Mouse (Mus musculus): ENCODE data around the gene Col6a3. TPM values are rescaled to one million over a fixed set of nuclear protein-coding genes. Genes with fewer than 3 reads are reported as not detected.

Col6a3 gene
- polyA plus RNA-seq, 1 experiment = 19.2 TPM

DNA sequence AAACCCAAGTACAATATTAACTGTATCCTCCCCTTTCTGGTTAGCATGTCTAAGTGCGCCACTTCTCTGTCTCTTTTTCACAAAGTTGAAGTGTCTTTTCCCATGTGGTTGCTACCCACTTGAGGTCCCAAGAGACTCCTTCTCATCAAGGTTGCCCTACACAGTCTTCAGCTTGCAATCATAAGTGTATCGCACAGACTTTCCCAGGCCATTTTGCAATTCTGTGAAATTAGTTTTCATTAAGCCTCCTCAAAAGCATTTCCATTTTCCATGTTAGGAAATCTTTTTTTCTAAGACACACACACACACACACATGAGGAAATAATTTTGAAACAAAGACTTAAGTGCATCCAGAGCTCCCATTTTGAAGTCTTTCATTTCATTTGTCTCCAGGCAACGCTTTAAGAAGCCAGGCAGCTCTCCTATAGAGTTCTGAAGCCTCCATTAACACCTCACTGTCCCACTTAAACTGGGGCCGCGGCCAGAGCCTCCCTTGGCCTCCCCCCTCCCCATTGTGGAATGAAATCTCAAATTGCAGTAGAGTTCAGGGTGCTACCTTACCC, 7.5 kb downstream of the Col6a3 start:
- 53% methylated on average over 5 of the region's 5 CpGs for WGBS
- Histone ChIP-seq H3K27ac (ENCODE audit: insufficient read depth, low read depth, low read length) (no peak overlapping the region), H3K27me3 (ENCODE audit: control insufficient read depth, insufficient read depth, low read length) (no peaks in the 10 kb centered on the region), H3K4me1 (ENCODE audit: control insufficient read depth, insufficient read depth, insufficient read length, low read length) (no peaks in the 10 kb centered on the region), H3K36me3 (ENCODE audit: control insufficient read depth, insufficient read depth, low read length) (no peaks in the 10 kb centered on the region), H3K4me3 (ENCODE audit: low read depth, low read length) (no peak overlapping the region)
- TF ChIP-seq POLR2A (IDR thresholded peaks at IDR 0.05; ENCODE audit: low read depth, low read length) (no peak), CTCF (IDR thresholded peaks at IDR 0.05; ENCODE audit: extremely low read depth, insufficient read length, insufficient replicate concordance, low read depth, low read length) (no peak)

DNA sequence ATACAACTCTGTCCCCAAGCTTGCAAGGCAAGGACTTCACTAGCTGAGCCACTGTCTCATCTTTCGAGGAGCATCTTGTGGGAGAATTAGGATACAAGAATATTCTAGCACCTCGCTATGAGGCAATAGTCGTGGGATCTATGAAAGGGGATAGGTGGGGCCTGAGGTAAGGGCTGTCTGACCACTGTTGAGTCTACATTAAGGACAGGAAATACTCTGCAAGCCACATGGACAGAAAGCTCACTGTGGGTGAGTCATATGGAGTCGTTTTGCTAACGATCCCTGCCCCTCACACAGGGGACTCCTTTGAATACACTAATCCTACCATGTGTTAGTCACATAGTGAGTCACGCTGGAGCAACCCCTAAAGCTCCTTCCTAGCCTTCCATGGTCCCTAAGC, 9.1 kb downstream of the Col6a3 start:
- no peak for TF ChIP-seq CTCF (IDR thresholded peaks at IDR 0.05; ENCODE audit: extremely low read depth, insufficient read length, insufficient replicate concordance, low read depth, low read length)
- no peak for TF ChIP-seq POLR2A (IDR thresholded peaks at IDR 0.05; ENCODE audit: low read depth, low read length)
- no peaks in the 10 kb centered on the region for H3K4me1 ChIP-seq (ENCODE audit: control insufficient read depth, insufficient read depth, insufficient read length, low read length)
- H3K27me3 ChIP-seq (ENCODE audit: control insufficient read depth, insufficient read depth, low read length) = no peaks in the 10 kb centered on the region
- WGBS = 55% methylated on average over 6 of the region's 6 CpGs
- H3K36me3 ChIP-seq (ENCODE audit: control insufficient read depth, insufficient read depth, low read length) = no peaks in the 10 kb centered on the region
- no peak overlapping the region for H3K4me3 ChIP-seq (ENCODE audit: low read depth, low read length)
- H3K27ac ChIP-seq (ENCODE audit: insufficient read depth, low read depth, low read length) = no peak overlapping the region

DNA sequence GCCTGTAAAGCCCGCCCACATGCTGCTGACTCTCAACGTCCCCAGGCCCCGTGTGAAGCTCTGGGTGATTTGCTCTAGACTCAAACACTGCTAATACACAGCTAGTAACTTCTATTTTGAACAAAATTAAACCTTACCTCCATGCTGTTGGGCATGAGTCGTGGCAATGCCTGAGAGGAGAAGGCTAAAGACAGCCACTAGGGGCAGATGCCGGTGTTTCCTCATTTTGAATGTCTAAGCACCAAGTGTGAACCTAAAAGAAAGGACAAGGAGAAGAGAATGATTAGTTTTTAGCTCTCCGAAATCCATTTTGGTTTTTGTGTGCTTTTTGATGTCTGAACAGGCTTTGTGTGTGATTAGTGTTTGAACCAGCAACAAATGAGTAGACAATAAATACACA, 13.8 kb downstream of the Col6a3 start:
- no peaks in the 10 kb centered on the region for H3K27me3 ChIP-seq (ENCODE audit: control insufficient read depth, insufficient read depth, low read length)
- WGBS = 50% methylated on average over 6 of the region's 6 CpGs
- H3K4me1 ChIP-seq (ENCODE audit: control insufficient read depth, insufficient read depth, insufficient read length, low read length) = no peaks in the 10 kb centered on the region
- H3K36me3 ChIP-seq (ENCODE audit: control insufficient read depth, insufficient read depth, low read length) = no peaks in the 10 kb centered on the region
- peak; percentile 5; the same call in 1 of the 2 replicates for TF ChIP-seq CTCF (IDR thresholded peaks at IDR 0.05; ENCODE audit: extremely low read depth, insufficient read length, insufficient replicate concordance, low read depth, low read length)
- TF ChIP-seq POLR2A (IDR thresholded peaks at IDR 0.05; ENCODE audit: low read depth, low read length) = no peak
- no peak overlapping the region for H3K27ac ChIP-seq (ENCODE audit: insufficient read depth, low read depth, low read length)
- H3K4me3 ChIP-seq (ENCODE audit: low read depth, low read length) = no peak overlapping the region

DNA sequence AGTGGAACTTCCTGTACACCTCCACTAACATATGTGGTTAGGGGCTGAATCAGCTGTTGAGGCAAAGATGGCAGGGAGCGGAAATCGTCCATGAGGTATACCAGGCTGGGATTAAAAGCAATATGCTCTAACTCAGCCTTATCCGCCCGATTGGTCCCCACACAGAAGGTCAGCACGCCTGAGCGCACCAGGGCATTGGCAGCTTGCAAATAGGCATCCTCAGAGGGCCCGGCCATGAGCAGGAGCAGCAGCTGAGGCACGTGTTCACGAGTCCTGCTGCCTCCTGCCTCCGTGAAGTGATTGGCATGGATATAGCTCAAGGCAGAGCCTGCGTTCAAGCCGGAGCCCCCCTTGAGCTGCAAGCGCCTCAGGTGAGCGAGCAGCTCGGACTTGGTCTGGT, 30.5 kb downstream of the Col6a3 start:
- 90% methylated on average over 15 of the region's 15 CpGs for WGBS
- no peak for TF ChIP-seq CTCF (IDR thresholded peaks at IDR 0.05; ENCODE audit: extremely low read depth, insufficient read length, insufficient replicate concordance, low read depth, low read length)
- no peak for TF ChIP-seq POLR2A (IDR thresholded peaks at IDR 0.05; ENCODE audit: low read depth, low read length)
- no peaks in the 10 kb centered on the region for H3K4me1 ChIP-seq (ENCODE audit: control insufficient read depth, insufficient read depth, insufficient read length, low read length)

DNA sequence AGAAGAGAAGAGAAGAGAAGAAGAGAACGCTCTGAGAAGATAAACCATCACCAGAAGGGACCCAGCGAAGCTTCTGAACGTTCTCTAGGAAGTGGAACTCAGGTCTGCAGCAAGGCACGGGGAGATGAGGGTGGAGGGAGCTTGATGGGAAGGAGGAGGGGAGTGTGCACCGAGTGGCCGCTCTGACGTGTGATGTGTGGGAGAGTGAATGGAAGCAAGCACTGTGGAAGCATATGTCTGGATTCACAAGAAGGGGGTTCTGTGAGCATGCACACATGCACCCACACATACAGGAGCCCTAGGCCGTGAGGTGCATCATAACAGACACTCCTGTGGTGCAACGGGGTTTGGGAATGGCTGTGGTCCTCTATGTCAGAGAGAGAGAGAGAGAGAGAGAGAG, 34.8 kb downstream of the Col6a3 start:
- 61% methylated on average over 9 of the region's 9 CpGs for WGBS
- H3K36me3 ChIP-seq (ENCODE audit: control insufficient read depth, insufficient read depth, low read length) = no peaks in the 10 kb centered on the region
- TF ChIP-seq CTCF (IDR thresholded peaks at IDR 0.05; ENCODE audit: extremely low read depth, insufficient read length, insufficient replicate concordance, low read depth, low read length) = no peak
- TF ChIP-seq POLR2A (IDR thresholded peaks at IDR 0.05; ENCODE audit: low read depth, low read length) = no peak
- no peak overlapping the region for H3K27ac ChIP-seq (ENCODE audit: insufficient read depth, low read depth, low read length)
- H3K4me3 ChIP-seq (ENCODE audit: low read depth, low read length) = no peak overlapping the region
- no peaks in the 10 kb centered on the region for H3K4me1 ChIP-seq (ENCODE audit: control insufficient read depth, insufficient read depth, insufficient read length, low read length)
- no peaks in the 10 kb centered on the region for H3K27me3 ChIP-seq (ENCODE audit: control insufficient read depth, insufficient read depth, low read length)

More for the DNA sequence above, 30.5 kb downstream of the Col6a3 start:
- no peak overlapping the region for H3K4me3 ChIP-seq (ENCODE audit: low read depth, low read length)
- H3K27ac ChIP-seq (ENCODE audit: insufficient read depth, low read depth, low read length) = no peak overlapping the region
- no peaks in the 10 kb centered on the region for H3K36me3 ChIP-seq (ENCODE audit: control insufficient read depth, insufficient read depth, low read length)
- no peaks in the 10 kb centered on the region for H3K27me3 ChIP-seq (ENCODE audit: control insufficient read depth, insufficient read depth, low read length)

DNA sequence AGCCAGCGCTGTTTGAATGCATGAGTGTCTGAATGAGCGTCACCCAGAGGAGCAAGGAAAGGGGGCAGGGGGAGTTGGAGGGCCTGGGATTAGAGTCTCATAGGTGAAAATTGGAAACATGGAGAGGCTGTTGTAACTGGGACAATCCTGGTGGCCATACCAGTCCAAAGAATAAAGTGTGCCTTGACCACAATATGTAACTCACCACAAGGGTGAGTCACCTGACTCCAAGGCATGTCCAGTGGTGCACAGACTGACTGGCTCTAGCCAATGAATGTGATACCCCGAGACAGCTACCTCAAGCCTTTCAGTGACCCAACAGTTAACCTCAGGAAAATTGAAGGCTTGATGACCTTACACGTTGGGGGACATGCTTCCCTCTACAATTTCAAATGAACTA, 40.7 kb downstream of the Col6a3 start:
- TF ChIP-seq POLR2A (IDR thresholded peaks at IDR 0.05; ENCODE audit: low read depth, low read length) = no peak
- no peak for TF ChIP-seq CTCF (IDR thresholded peaks at IDR 0.05; ENCODE audit: extremely low read depth, insufficient read length, insufficient replicate concordance, low read depth, low read length)
- Histone ChIP-seq H3K27ac (ENCODE audit: insufficient read depth, low read depth, low read length) (no peak overlapping the region), H3K27me3 (ENCODE audit: control insufficient read depth, insufficient read depth, low read length) (no peaks in the 10 kb centered on the region), H3K4me1 (ENCODE audit: control insufficient read depth, insufficient read depth, insufficient read length, low read length) (no peaks in the 10 kb centered on the region), H3K4me3 (ENCODE audit: low read depth, low read length) (no peak overlapping the region), H3K36me3 (ENCODE audit: control insufficient read depth, insufficient read depth, low read length) (no peaks in the 10 kb centered on the region)
- WGBS = 85% methylated on average over 4 of the region's 4 CpGs

DNA sequence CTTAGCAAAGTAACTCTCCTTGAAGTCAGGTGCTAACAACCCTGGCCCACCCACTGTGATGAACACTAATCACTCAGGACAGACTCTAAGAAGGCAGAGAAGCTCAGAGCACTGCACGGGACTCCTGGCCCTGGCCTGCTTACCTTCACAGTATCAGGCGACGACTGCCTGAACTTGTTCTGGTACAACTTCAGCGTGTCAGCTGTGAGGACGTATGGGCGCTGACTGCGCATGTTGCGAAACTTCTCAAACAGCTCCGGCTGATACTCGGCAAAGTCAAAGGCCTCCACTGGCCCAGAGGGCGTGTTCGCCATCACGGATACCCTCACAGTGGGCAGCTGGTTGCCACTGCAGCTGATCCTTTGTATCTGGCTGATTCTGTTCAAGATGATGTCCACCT, 42.7 kb downstream of the Col6a3 start:
- H3K4me1 ChIP-seq (ENCODE audit: control insufficient read depth, insufficient read depth, insufficient read length, low read length) = no peaks in the 10 kb centered on the region
- TF ChIP-seq CTCF (IDR thresholded peaks at IDR 0.05; ENCODE audit: extremely low read depth, insufficient read length, insufficient replicate concordance, low read depth, low read length) (no peak), POLR2A (IDR thresholded peaks at IDR 0.05; ENCODE audit: low read depth, low read length) (no peak)
- H3K27me3 ChIP-seq (ENCODE audit: control insufficient read depth, insufficient read depth, low read length) = no peaks in the 10 kb centered on the region

More for the DNA sequence above, 42.7 kb downstream of the Col6a3 start:
- no peak overlapping the region for H3K4me3 ChIP-seq (ENCODE audit: low read depth, low read length)
- 40% methylated on average over 13 of the region's 13 CpGs for WGBS
- H3K36me3 ChIP-seq (ENCODE audit: control insufficient read depth, insufficient read depth, low read length) = no peaks in the 10 kb centered on the region
- no peak overlapping the region for H3K27ac ChIP-seq (ENCODE audit: insufficient read depth, low read depth, low read length)

Measured in small intestine, adult 2 months (tissue).